Mouse (Mus musculus): Measurements from ENCODE around the gene Slc7a11. TPM values are rescaled to one million over a fixed set of nuclear protein-coding genes. Genes with fewer than 3 reads are reported as not detected.

The Slc7a11 gene
- polyA plus RNA-seq, 1 experiment from 2014 or later = 3.4 TPM

GRCm38 (mm10) chr3:50304137-50304536 is 139.3 kb downstream of the Slc7a11 start:
- Histone ChIP-seq H3K27me3 (no peaks in the 10 kb centered on the region), H3K27ac (replicated peaks) (no peak overlapping the region), H3K4me1 (peaks cover 9% of the 10 kb centered on the region), H3K9ac (no peak overlapping the region), H3K4me2 (replicated peaks) (no peak overlapping the region), H3K4me3 (replicated peaks) (no peak overlapping the region), H3K36me3 (no peaks in the 10 kb centered on the region), H3K9me3 (replicated peaks) (no peaks in the 10 kb centered on the region)
- no peak for ATAC-seq (ENCODE audit: insufficient number of reproducible peaks, low FRiP score, low TSS enrichment, low read depth)
- 59% methylated on average over 4 of the region's 4 CpGs for WGBS

- Histone ChIP-seq H3K4me1 (peaks cover 9% of the 10 kb centered on the region), H3K27me3 (no peaks in the 10 kb centered on the region), H3K27ac (replicated peaks) (no peak overlapping the region), H3K4me2 (replicated peaks) (no peak overlapping the region), H3K9ac (no peak overlapping the region), H3K4me3 (replicated peaks) (no peak overlapping the region), H3K36me3 (no peaks in the 10 kb centered on the region), H3K9me3 (replicated peaks) (no peaks in the 10 kb centered on the region)
- WGBS = 64% methylated on average over 6 of the region's 6 CpGs
- ATAC-seq (ENCODE audit: insufficient number of reproducible peaks, low FRiP score, low TSS enrichment, low read depth) = no peak
Observed at GRCm38 (mm10) chr3:50302648-50303047, 140.8 kb downstream of the Slc7a11 start.

GRCm38 (mm10) chr3:50300952-50301303 is 142.5 kb downstream of the Slc7a11 start:
- 3% methylated on average over 4 of the region's 4 CpGs for WGBS
- no peaks in the 10 kb centered on the region for H3K9me3 ChIP-seq (replicated peaks)

GRCm38 (mm10) chr3:50300002-50300951 is 143.1 kb downstream of the Slc7a11 start:
- Histone ChIP-seq H3K4me3 (replicated peaks) (no peak overlapping the region), H3K4me1 (peaks cover 9% of the 10 kb centered on the region), H3K4me2 (replicated peaks) (no peak overlapping the region), H3K9ac (no peak overlapping the region), H3K27ac (replicated peaks) (peak overlapping the region; percentile 22; the same call in 1 of the 2 replicates), H3K9me3 (replicated peaks) (no peaks in the 10 kb centered on the region), H3K36me3 (no peaks in the 10 kb centered on the region), H3K27me3 (no peaks in the 10 kb centered on the region)
- WGBS = 76% methylated on average over 17 of the region's 17 CpGs
- ATAC-seq (ENCODE audit: insufficient number of reproducible peaks, low FRiP score, low TSS enrichment, low read depth) = no peak

More at GRCm38 (mm10) chr3:50300952-50301303, 142.5 kb downstream of the Slc7a11 start:
- Histone ChIP-seq H3K4me3 (replicated peaks) (no peak overlapping the region), H3K27me3 (no peaks in the 10 kb centered on the region), H3K4me1 (peaks cover 9% of the 10 kb centered on the region), H3K36me3 (no peaks in the 10 kb centered on the region), H3K27ac (replicated peaks) (0 out of 2 replicates have a peak overlapping the region, but pooled peaks have one; percentile 22), H3K9ac (no peak overlapping the region), H3K4me2 (replicated peaks) (no peak overlapping the region)
- ATAC-seq (ENCODE audit: insufficient number of reproducible peaks, low FRiP score, low TSS enrichment, low read depth) = no peak

- H3K4me1 ChIP-seq = peaks cover 9% of the 10 kb centered on the region
- WGBS = 73% methylated on average over 7 of the region's 7 CpGs
- ATAC-seq (ENCODE audit: insufficient number of reproducible peaks, low FRiP score, low TSS enrichment, low read depth) = no peak
Observed at GRCm38 (mm10) chr3:50298366-50298991, 144.9 kb downstream of the Slc7a11 start.

GRCm38 (mm10) chr3:50296956-50297355 is 146.5 kb downstream of the Slc7a11 start:
- Histone ChIP-seq H3K27me3 (no peaks in the 10 kb centered on the region), H3K9me3 (replicated peaks) (no peaks in the 10 kb centered on the region), H3K4me3 (replicated peaks) (no peak overlapping the region), H3K4me1 (peaks cover 9% of the 10 kb centered on the region), H3K36me3 (no peaks in the 10 kb centered on the region), H3K27ac (replicated peaks) (no peak overlapping the region), H3K4me2 (replicated peaks) (no peak overlapping the region), H3K9ac (no peak overlapping the region)
- ATAC-seq (ENCODE audit: insufficient number of reproducible peaks, low FRiP score, low TSS enrichment, low read depth) = no peak
- WGBS = 61% methylated on average over 10 of the region's 10 CpGs

More at GRCm38 (mm10) chr3:50298366-50298991, 144.9 kb downstream of the Slc7a11 start:
- H3K27ac ChIP-seq (replicated peaks) = no peak overlapping the region
- H3K9me3 ChIP-seq (replicated peaks) = no peaks in the 10 kb centered on the region
- no peak overlapping the region for H3K9ac ChIP-seq
- no peaks in the 10 kb centered on the region for H3K27me3 ChIP-seq
- H3K4me2 ChIP-seq (replicated peaks) = no peak overlapping the region
- no peaks in the 10 kb centered on the region for H3K36me3 ChIP-seq
- H3K4me3 ChIP-seq (replicated peaks) = no peak overlapping the region

- Histone ChIP-seq H3K4me2 (replicated peaks) (no peak overlapping the region), H3K4me3 (replicated peaks) (no peak overlapping the region), H3K27me3 (no peaks in the 10 kb centered on the region), H3K9me3 (replicated peaks) (no peaks in the 10 kb centered on the region), H3K4me1 (no peaks in the 10 kb centered on the region), H3K27ac (replicated peaks) (no peak overlapping the region), H3K9ac (no peak overlapping the region), H3K36me3 (no peaks in the 10 kb centered on the region)
- ATAC-seq (ENCODE audit: insufficient number of reproducible peaks, low FRiP score, low TSS enrichment, low read depth) = no peak
- 55% methylated on average over 2 of the region's 2 CpGs for WGBS
Observed at GRCm38 (mm10) chr3:50275023-50275422, 168.4 kb downstream of the Slc7a11 start.

- H3K4me3 ChIP-seq (replicated peaks) = no peak overlapping the region
- H3K4me1 ChIP-seq = no peaks in the 10 kb centered on the region
- H3K9ac ChIP-seq = no peak overlapping the region
- H3K36me3 ChIP-seq = no peaks in the 10 kb centered on the region
- H3K27me3 ChIP-seq = no peaks in the 10 kb centered on the region
- no peaks in the 10 kb centered on the region for H3K9me3 ChIP-seq (replicated peaks)
- no peak overlapping the region for H3K27ac ChIP-seq (replicated peaks)
- no peak for ATAC-seq (ENCODE audit: insufficient number of reproducible peaks, low FRiP score, low TSS enrichment, low read depth)
- H3K4me2 ChIP-seq (replicated peaks) = no peak overlapping the region
Observed at GRCm38 (mm10) chr3:50272222-50272621, 171.2 kb downstream of the Slc7a11 start.

- Histone ChIP-seq H3K27me3 (no peaks in the 10 kb centered on the region), H3K36me3 (no peaks in the 10 kb centered on the region), H3K27ac (replicated peaks) (no peak overlapping the region), H3K4me1 (no peaks in the 10 kb centered on the region), H3K9me3 (replicated peaks) (no peaks in the 10 kb centered on the region), H3K4me3 (replicated peaks) (no peak overlapping the region), H3K4me2 (replicated peaks) (no peak overlapping the region), H3K9ac (no peak overlapping the region)
- WGBS = 87% methylated on average over 4 of the region's 4 CpGs
- ATAC-seq (ENCODE audit: insufficient number of reproducible peaks, low FRiP score, low TSS enrichment, low read depth) = no peak
Observed at GRCm38 (mm10) chr3:50269680-50270079, 173.7 kb downstream of the Slc7a11 start.

GRCm38 (mm10) chr3:50262547-50263087 is 180.8 kb downstream of the Slc7a11 start:
- Histone ChIP-seq H3K27me3 (no peaks in the 10 kb centered on the region), H3K4me1 (no peaks in the 10 kb centered on the region), H3K9me3 (replicated peaks) (no peaks in the 10 kb centered on the region), H3K27ac (replicated peaks) (no peak overlapping the region), H3K36me3 (no peaks in the 10 kb centered on the region), H3K4me3 (replicated peaks) (no peak overlapping the region), H3K9ac (no peak overlapping the region), H3K4me2 (replicated peaks) (no peak overlapping the region)
- WGBS = 48% methylated on average over 2 of the region's 2 CpGs
- ATAC-seq (ENCODE audit: insufficient number of reproducible peaks, low FRiP score, low TSS enrichment, low read depth) = no peak

- H3K27me3 ChIP-seq = no peaks in the 10 kb centered on the region
- no peaks in the 10 kb centered on the region for H3K4me1 ChIP-seq
- no peak overlapping the region for H3K4me3 ChIP-seq (replicated peaks)
- H3K9me3 ChIP-seq (replicated peaks) = no peaks in the 10 kb centered on the region
- no peak overlapping the region for H3K9ac ChIP-seq
- no peaks in the 10 kb centered on the region for H3K36me3 ChIP-seq
- H3K27ac ChIP-seq (replicated peaks) = no peak overlapping the region
- no peak for ATAC-seq (ENCODE audit: insufficient number of reproducible peaks, low FRiP score, low TSS enrichment, low read depth)
- no peak overlapping the region for H3K4me2 ChIP-seq (replicated peaks)
- WGBS = 59% methylated on average over 2 of the region's 2 CpGs
Observed at GRCm38 (mm10) chr3:50262066-50262465, 181.3 kb downstream of the Slc7a11 start.
